Mouse (Mus musculus): ENCODE measurements around the gene Efna3.

DNA sequence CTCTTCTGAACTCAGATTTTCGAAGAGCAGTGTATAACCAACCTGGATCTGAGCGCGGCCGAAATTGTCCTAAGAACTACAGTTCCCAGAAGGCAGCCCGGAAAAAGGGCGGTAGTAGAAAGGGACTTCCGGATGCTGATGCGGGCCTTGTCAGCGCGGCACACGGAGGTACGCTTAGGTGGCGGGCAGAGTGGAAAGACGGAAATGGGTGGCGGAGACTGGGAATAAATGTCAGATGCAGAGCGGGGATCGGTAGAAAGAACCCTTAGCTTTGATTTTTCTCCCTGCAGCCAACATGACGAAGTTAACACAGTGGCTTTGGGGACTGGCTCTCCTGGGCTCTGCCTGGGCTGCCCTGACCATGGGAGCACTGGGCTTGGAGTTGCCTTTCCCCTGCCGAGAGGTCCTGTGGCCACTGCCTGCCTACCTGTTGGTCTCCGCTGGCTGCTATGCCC, 56.3 kb downstream of the Efna3 start:
- 0 out of 2 replicates have a peak, but pooled peaks have one; percentile 15 for TF ChIP-seq CTCF (IDR thresholded peaks at IDR 0.05; ENCODE audit: borderline replicate concordance, control insufficient read depth, extremely low read depth, insufficient read depth, low read length, poor library complexity)
- peak; percentile 78 for TF ChIP-seq POLR2A (IDR thresholded peaks at IDR 0.05; ENCODE audit: control insufficient read depth, extremely low read depth, insufficient read depth, low read length, poor library complexity)

Data from thymus, adult 2 months (tissue).